Mouse (Mus musculus): ENCODE data around the gene Dolpp1. TPM values are rescaled to one million over a fixed set of nuclear protein-coding genes. Genes with fewer than 3 reads are reported as not detected.

Gene Dolpp1
- polyA plus RNA-seq, 1 experiment from 2014 or later, result 52.3 TPM

- H3K9ac ChIP-seq, result 0 out of 2 replicates have a peak overlapping the region, but pooled peaks have one; percentile 38
- no peak overlapping the region for H3K4me2 ChIP-seq (replicated peaks)
- H3K9me3 ChIP-seq, result no peaks in the 10 kb centered on the region
- H3K4me1 ChIP-seq, result peaks cover 54% of the 10 kb centered on the region
- no peak for ATAC-seq (ENCODE audit: low FRiP score, low read depth)
- no peaks in the 10 kb centered on the region for H3K27me3 ChIP-seq (replicated peaks)
- peaks cover 49% of the 10 kb centered on the region for H3K36me3 ChIP-seq
- H3K4me3 ChIP-seq, result no peak overlapping the region
- 79% methylated on average over 3 of the region's 3 CpGs for WGBS
- H3K27ac ChIP-seq, result peak overlapping the region; percentile 68
These were observed 48.2 kb downstream of the Dolpp1 start for GRCm38 (mm10) chr2:30440211-30440700.

- H3K36me3 ChIP-seq, result peaks cover 54% of the 10 kb centered on the region
- H3K27me3 ChIP-seq (replicated peaks), result no peaks in the 10 kb centered on the region
- WGBS, result 21% methylated on average over 12 of the region's 12 CpGs
- peak overlapping the region; percentile 86 for H3K27ac ChIP-seq
- no peaks in the 10 kb centered on the region for H3K9me3 ChIP-seq
- peak overlapping the region; percentile 53; the same call in 1 of the 2 replicates for H3K9ac ChIP-seq
- no peak overlapping the region for H3K4me3 ChIP-seq
- peak overlapping the region; percentile 43 for H3K4me2 ChIP-seq (replicated peaks)
- 0 out of 2 replicates have a peak, but pooled peaks have one; percentile 23 for ATAC-seq (ENCODE audit: low FRiP score, low read depth)
- H3K4me1 ChIP-seq, result peaks cover 58% of the 10 kb centered on the region
These were observed 48.9 kb downstream of the Dolpp1 start for GRCm38 (mm10) chr2:30440701-30441517.

GRCm38 (mm10) chr2:30441518-30442497 is 49.8 kb downstream of the Dolpp1 start:
- Histone ChIP-seq H3K9me3 (no peaks in the 10 kb centered on the region), H3K27me3 (replicated peaks) (no peaks in the 10 kb centered on the region), H3K27ac (peak overlapping the region; percentile 86), H3K4me2 (replicated peaks) (peak overlapping the region; percentile 43), H3K4me1 (peaks cover 58% of the 10 kb centered on the region), H3K36me3 (peaks cover 57% of the 10 kb centered on the region), H3K4me3 (no peak overlapping the region), H3K9ac (peak overlapping the region; percentile 53)
- 7% methylated on average over 15 of the region's 15 CpGs for WGBS
- ATAC-seq (ENCODE audit: low FRiP score, low read depth), result peak; percentile 82

- Histone ChIP-seq H3K27ac (peak overlapping the region; percentile 86), H3K4me1 (peaks cover 58% of the 10 kb centered on the region), H3K9ac (peak overlapping the region; percentile 53), H3K4me2 (replicated peaks) (peak overlapping the region; percentile 43), H3K27me3 (replicated peaks) (no peaks in the 10 kb centered on the region), H3K4me3 (no peak overlapping the region), H3K9me3 (no peaks in the 10 kb centered on the region), H3K36me3 (peaks cover 60% of the 10 kb centered on the region)
- WGBS, result 61% methylated on average over 5 of the region's 5 CpGs
- no peak for ATAC-seq (ENCODE audit: low FRiP score, low read depth)
These were observed 50.4 kb downstream of the Dolpp1 start for GRCm38 (mm10) chr2:30442498-30442890.

- no peaks in the 10 kb centered on the region for H3K27me3 ChIP-seq (replicated peaks)
- no peak overlapping the region for H3K4me3 ChIP-seq
- 84% methylated on average over 4 of the region's 4 CpGs for WGBS
- 0 out of 2 replicates have a peak overlapping the region, but pooled peaks have one; percentile 2 for H3K4me2 ChIP-seq (replicated peaks)
- H3K36me3 ChIP-seq, result peaks cover 58% of the 10 kb centered on the region
- H3K9ac ChIP-seq, result no peak overlapping the region
- no peak for ATAC-seq (ENCODE audit: low FRiP score, low read depth)
- H3K4me1 ChIP-seq, result peaks cover 58% of the 10 kb centered on the region
- no peak overlapping the region; the same call in 1 of the 2 replicates for H3K27ac ChIP-seq
- H3K9me3 ChIP-seq, result no peaks in the 10 kb centered on the region
These were observed 51.2 kb downstream of the Dolpp1 start for GRCm38 (mm10) chr2:30443281-30443680.

GRCm38 (mm10) chr2:30444006-30444405 is 52.0 kb downstream of the Dolpp1 start:
- no peak for ATAC-seq (ENCODE audit: low FRiP score, low read depth)
- Histone ChIP-seq H3K4me1 (peaks cover 58% of the 10 kb centered on the region), H3K27me3 (replicated peaks) (no peaks in the 10 kb centered on the region), H3K4me3 (no peak overlapping the region), H3K9ac (no peak overlapping the region), H3K4me2 (replicated peaks) (no peak overlapping the region), H3K9me3 (no peaks in the 10 kb centered on the region), H3K36me3 (peaks cover 55% of the 10 kb centered on the region), H3K27ac (no peak overlapping the region)
- WGBS, result 84% methylated on average over 5 of the region's 5 CpGs

- Histone ChIP-seq H3K27ac (no peak overlapping the region), H3K9ac (no peak overlapping the region), H3K4me2 (replicated peaks) (no peak overlapping the region), H3K4me1 (peaks cover 58% of the 10 kb centered on the region), H3K9me3 (no peaks in the 10 kb centered on the region), H3K27me3 (replicated peaks) (no peaks in the 10 kb centered on the region), H3K4me3 (no peak overlapping the region), H3K36me3 (peaks cover 55% of the 10 kb centered on the region)
- no peak for ATAC-seq (ENCODE audit: low FRiP score, low read depth)
These were observed 52.4 kb downstream of the Dolpp1 start for GRCm38 (mm10) chr2:30444450-30444849.

- no peak for ATAC-seq (ENCODE audit: low FRiP score, low read depth)
- H3K36me3 ChIP-seq, result peaks cover 56% of the 10 kb centered on the region
- peak overlapping the region; percentile 8; the same call in 1 of the 2 replicates for H3K4me2 ChIP-seq (replicated peaks)
- H3K27me3 ChIP-seq (replicated peaks), result no peaks in the 10 kb centered on the region
- no peak overlapping the region for H3K27ac ChIP-seq
- no peak overlapping the region for H3K4me3 ChIP-seq
- peaks cover 53% of the 10 kb centered on the region for H3K4me1 ChIP-seq
- peak overlapping the region; percentile 29; the same call in 1 of the 2 replicates for H3K9ac ChIP-seq
- H3K9me3 ChIP-seq, result peaks cover 4% of the 10 kb centered on the region; the same call in 1 of the 2 replicates
- 21% methylated on average over 2 of the region's 2 CpGs for WGBS
These were observed 53.3 kb downstream of the Dolpp1 start for GRCm38 (mm10) chr2:30445312-30445711.

GRCm38 (mm10) chr2:30446891-30447826 is 55.1 kb downstream of the Dolpp1 start:
- no peak for ATAC-seq (ENCODE audit: low FRiP score, low read depth)
- no peak overlapping the region for H3K4me2 ChIP-seq (replicated peaks)
- H3K4me3 ChIP-seq, result no peak overlapping the region
- no peak overlapping the region for H3K27ac ChIP-seq
- no peaks in the 10 kb centered on the region for H3K27me3 ChIP-seq (replicated peaks)
- no peak overlapping the region for H3K9ac ChIP-seq
- H3K4me1 ChIP-seq, result peaks cover 35% of the 10 kb centered on the region
- 86% methylated on average over 10 of the region's 10 CpGs for WGBS
- H3K9me3 ChIP-seq, result peaks cover 7% of the 10 kb centered on the region; the same call in 1 of the 2 replicates
- H3K36me3 ChIP-seq, result peaks cover 60% of the 10 kb centered on the region

- Histone ChIP-seq H3K36me3 (peaks cover 57% of the 10 kb centered on the region), H3K9me3 (peaks cover 7% of the 10 kb centered on the region; the same call in 1 of the 2 replicates), H3K9ac (no peak overlapping the region), H3K4me3 (no peak overlapping the region), H3K27me3 (replicated peaks) (no peaks in the 10 kb centered on the region), H3K4me1 (peaks cover 22% of the 10 kb centered on the region), H3K27ac (no peak overlapping the region), H3K4me2 (replicated peaks) (no peak overlapping the region)
- WGBS, result 89% methylated on average over 7 of the region's 7 CpGs
- ATAC-seq (ENCODE audit: low FRiP score, low read depth), result no peak
These were observed 56.3 kb downstream of the Dolpp1 start for GRCm38 (mm10) chr2:30448371-30448770.
